Mouse (Mus musculus) neural tube, embryonic 12.5 days (tissue): ENCODE measurements at regions not wholly inside any gene's neighbourhood (a gene's known extent, or its start where the extent isn't known, plus 50 kb on each side); places are given as distances from the start of the nearest gene placed in this dataset.
A peak's percentile ranks its signal among the peaks of the same experiment; 100 is the strongest.

Experiments used
- ATAC-seq: fragments of 200-750 bp; cut with Nextera tagmentation; 2 replicates; pipeline ENCODE4 v1.8.0; 2017; ENCODE audit warnings: low read depth, mild to moderate bottlenecking, moderate TSS enrichment, moderate library complexity; ENCODE audit not compliant: low FRiP score
- H3K27ac ChIP-seq: fragments of 300-500 bp; sonication (generic); 2 replicates; pipeline ENCODE4 v1.5.1; 2016
- H3K27me3 ChIP-seq: fragments of 300-500 bp; sonication (generic); replicated peaks from 2 replicates; pipeline ENCODE4 v1.6.1; 2016; ENCODE audit warnings: mild to moderate bottlenecking
- H3K36me3 ChIP-seq: fragments of 300-500 bp; sonication (generic); 2 replicates; pipeline ENCODE4 v1.6.1; 2016; ENCODE audit warnings: mild to moderate bottlenecking
- H3K4me1 ChIP-seq: fragments of 300-500 bp; sonication (generic); 2 replicates; pipeline ENCODE4 v1.6.1; 2016
- H3K4me2 ChIP-seq: fragments of 300-500 bp; sonication (generic); replicated peaks from 2 replicates; pipeline ENCODE4 v1.6.1; 2016; ENCODE audit warnings: mild to moderate bottlenecking
- H3K4me3 ChIP-seq: fragments of 300-500 bp; sonication (generic); 2 replicates; pipeline ENCODE4 v1.5.1; 2016
- H3K9ac ChIP-seq: fragments of 300-500 bp; sonication (generic); 2 replicates; pipeline ENCODE4 v1.6.1; 2016; ENCODE audit warnings: mild to moderate bottlenecking
- H3K9me3 ChIP-seq: fragments of 300-500 bp; sonication (generic); 2 replicates; pipeline ENCODE4 v1.6.1; 2016; ENCODE audit warnings: mild to moderate bottlenecking
- WGBS: fragments of 180-500 bp; shearing (Covaris S2); methylation state at CpG from one replicate; pipeline ENCODE4 v1.1.7; 2016; 5-methylcytosine and 5-hydroxymethylcytosine counted together

DNA sequence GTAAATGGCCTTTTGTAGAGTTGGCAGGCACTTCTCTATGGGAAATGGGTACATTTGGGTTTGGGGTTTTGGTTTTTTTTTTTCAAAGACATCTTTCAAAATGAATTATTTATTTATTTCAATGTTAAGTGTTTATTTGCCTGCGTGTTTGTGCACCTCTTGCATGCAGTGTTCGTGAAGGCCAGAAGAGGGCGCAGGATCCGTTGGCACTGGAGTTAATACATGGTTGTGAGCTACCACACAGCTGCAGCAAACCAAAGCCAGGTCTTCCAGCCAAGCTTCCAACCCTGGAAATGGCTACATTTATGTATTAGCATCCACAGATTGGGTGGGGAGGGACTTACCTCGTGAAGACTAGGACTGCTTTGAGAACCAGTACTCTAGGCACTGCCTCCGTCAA, 362.3 kb upstream of the 5930422O12Rik start:
- WGBS: 85% methylated on average over 6 of the region's 6 CpGs
- no peak for ATAC-seq

DNA sequence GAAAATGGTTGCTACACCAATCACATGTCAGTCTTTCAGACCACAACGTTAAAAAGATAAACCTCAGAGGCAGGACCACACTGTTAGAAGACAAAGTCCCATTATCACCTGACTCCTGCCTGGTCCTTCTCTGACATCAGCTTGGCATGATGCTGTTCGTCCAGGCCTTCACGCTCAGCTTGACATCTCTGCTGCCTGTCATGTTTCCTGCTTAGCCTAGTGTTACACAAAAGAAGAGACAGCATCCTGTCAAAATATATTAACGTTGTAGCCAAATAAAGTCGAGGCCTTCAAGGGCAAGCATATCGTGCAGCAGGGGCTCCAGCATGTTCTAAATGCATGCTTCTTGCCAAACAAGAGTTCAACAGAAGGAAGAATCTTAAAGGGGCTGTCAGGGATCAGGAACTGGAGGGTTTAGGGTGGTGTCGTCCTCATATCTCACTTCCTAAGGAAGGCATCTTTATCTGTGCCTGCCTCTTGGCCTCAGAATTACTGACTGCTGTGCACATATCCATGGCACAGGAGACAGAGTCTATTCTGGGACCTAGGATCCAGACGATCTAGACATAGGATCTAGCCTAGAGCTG, 361.0 kb upstream of the 5930422O12Rik start:
- H3K27me3 ChIP-seq: no peaks in the 10 kb centered on the region
- no peaks in the 10 kb centered on the region for H3K36me3 ChIP-seq
- H3K4me2 ChIP-seq: no peak overlapping the region
- ATAC-seq: no peak
- H3K4me3 ChIP-seq: no peak overlapping the region
- no peaks in the 10 kb centered on the region for H3K9me3 ChIP-seq
- H3K9ac ChIP-seq: no peak overlapping the region
- 78% methylated on average over 8 of the region's 8 CpGs for WGBS
- no peaks in the 10 kb centered on the region for H3K4me1 ChIP-seq
- H3K27ac ChIP-seq: no peak overlapping the region

More for the DNA sequence above, 362.3 kb upstream of the 5930422O12Rik start:
- H3K4me3 ChIP-seq: no peak overlapping the region
- H3K4me1 ChIP-seq: no peaks in the 10 kb centered on the region
- no peaks in the 10 kb centered on the region for H3K36me3 ChIP-seq
- no peak overlapping the region for H3K9ac ChIP-seq
- no peak overlapping the region for H3K27ac ChIP-seq
- no peaks in the 10 kb centered on the region for H3K27me3 ChIP-seq
- H3K9me3 ChIP-seq: no peaks in the 10 kb centered on the region
- H3K4me2 ChIP-seq: no peak overlapping the region

DNA sequence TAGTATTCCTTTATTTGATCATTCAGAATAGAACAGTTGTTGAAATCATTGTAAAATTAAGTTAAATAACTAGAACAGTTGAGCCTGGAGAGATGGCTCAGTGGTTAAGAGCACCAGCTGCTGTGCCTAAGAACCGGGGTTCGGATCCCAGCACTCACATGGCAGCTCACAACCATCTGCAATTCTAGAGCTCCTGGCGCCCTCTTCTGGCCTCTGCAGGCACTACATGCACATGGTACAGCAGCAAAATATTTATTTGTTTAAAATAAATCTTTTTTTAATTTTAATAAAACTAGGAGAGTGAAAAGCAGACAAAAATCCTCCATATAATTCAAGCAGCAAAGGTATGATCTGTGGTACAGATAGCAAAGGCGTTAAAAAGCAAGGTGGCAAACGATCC, 360.0 kb upstream of the 5930422O12Rik start:
- no peak overlapping the region for H3K4me2 ChIP-seq
- ATAC-seq: no peak
- H3K9ac ChIP-seq: no peak overlapping the region
- H3K4me3 ChIP-seq: no peak overlapping the region
- no peaks in the 10 kb centered on the region for H3K36me3 ChIP-seq
- no peaks in the 10 kb centered on the region for H3K4me1 ChIP-seq
- WGBS: 86% methylated on average over 5 of the region's 5 CpGs
- H3K9me3 ChIP-seq: no peaks in the 10 kb centered on the region
- H3K27ac ChIP-seq: no peak overlapping the region
- H3K27me3 ChIP-seq: no peaks in the 10 kb centered on the region

DNA sequence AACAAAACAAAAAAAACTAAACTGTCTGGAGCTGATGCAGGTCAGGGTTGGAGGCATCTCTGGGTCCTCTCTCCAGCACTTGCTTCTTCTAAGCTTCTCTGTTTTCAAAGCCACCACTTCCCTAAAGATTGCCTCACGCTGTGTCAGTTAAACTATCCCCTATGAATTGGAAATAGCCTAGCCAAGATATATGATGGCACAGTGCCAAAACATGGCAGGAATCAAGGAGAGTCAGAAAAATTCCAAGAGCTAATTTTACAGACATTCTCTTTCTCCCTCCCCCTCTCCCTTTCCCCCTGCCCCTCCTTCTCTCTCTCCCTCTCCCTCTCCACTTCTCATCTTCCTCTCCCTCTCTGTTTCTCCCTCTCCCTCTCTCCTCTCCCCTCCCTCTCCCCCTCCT, 353.3 kb upstream of the 5930422O12Rik start:
- Histone ChIP-seq H3K4me1 (peaks cover 5% of the 10 kb centered on the region; the same call in 1 of the 2 replicates), H3K36me3 (no peaks in the 10 kb centered on the region), H3K27ac (no peak overlapping the region), H3K27me3 (no peaks in the 10 kb centered on the region), H3K9me3 (no peaks in the 10 kb centered on the region), H3K4me2 (no peak overlapping the region), H3K4me3 (no peak overlapping the region), H3K9ac (no peak overlapping the region)
- 57% methylated on average over 1 of the region's 1 CpGs for WGBS
- ATAC-seq: no peak

DNA sequence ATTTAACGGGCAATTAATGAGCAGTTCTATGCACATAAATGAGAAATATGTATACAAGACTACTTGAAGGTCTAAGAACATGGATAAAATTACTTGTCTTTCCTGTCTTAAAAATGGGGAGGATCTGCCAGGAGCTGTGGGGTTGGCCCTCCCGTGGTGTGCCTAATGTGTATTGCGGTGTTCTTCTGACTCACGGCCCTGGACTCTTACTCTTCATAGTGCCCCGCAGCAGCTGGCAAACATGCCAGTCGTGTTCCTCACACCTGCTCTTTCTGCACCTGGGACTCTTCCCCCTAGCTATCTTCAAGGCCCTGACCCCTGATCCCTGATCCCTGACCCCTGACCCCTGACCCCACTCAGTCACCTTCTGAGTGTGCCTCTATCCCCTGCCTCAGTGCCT, 352.3 kb upstream of the 5930422O12Rik start:
- H3K36me3 ChIP-seq: no peaks in the 10 kb centered on the region
- H3K4me3 ChIP-seq: no peak overlapping the region
- WGBS: 75% methylated on average over 6 of the region's 6 CpGs
- no peak overlapping the region for H3K4me2 ChIP-seq
- no peak overlapping the region for H3K9ac ChIP-seq
- ATAC-seq: no peak
- H3K9me3 ChIP-seq: no peaks in the 10 kb centered on the region
- H3K27me3 ChIP-seq: no peaks in the 10 kb centered on the region
- H3K4me1 ChIP-seq: peaks cover 5% of the 10 kb centered on the region; the same call in 1 of the 2 replicates
- H3K27ac ChIP-seq: no peak overlapping the region

DNA sequence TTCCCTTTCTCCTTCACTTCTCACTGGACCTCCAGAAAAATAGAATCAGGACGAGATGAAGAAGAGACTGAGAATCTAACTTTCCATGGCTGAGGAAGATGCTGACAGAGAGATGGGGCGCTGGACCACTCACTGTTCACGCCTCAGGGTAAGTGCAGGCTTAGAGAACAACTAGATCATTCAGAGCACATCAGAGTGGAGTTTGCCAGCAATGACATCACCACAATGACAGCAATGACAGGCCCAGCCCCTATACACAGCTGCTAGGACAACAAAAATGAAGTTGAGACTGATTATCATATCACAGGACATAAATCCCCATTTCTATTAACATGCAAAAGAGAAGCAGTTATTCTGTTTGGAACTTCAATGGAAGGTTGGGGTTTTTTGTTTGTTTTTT, 350.4 kb upstream of the 5930422O12Rik start:
- Histone ChIP-seq H3K9me3 (no peaks in the 10 kb centered on the region), H3K4me1 (peaks cover 5% of the 10 kb centered on the region; the same call in 1 of the 2 replicates), H3K27me3 (no peaks in the 10 kb centered on the region), H3K4me2 (no peak overlapping the region), H3K36me3 (no peaks in the 10 kb centered on the region), H3K27ac (no peak overlapping the region), H3K9ac (no peak overlapping the region), H3K4me3 (no peak overlapping the region)
- 76% methylated on average over 3 of the region's 3 CpGs for WGBS
- ATAC-seq: no peak

DNA sequence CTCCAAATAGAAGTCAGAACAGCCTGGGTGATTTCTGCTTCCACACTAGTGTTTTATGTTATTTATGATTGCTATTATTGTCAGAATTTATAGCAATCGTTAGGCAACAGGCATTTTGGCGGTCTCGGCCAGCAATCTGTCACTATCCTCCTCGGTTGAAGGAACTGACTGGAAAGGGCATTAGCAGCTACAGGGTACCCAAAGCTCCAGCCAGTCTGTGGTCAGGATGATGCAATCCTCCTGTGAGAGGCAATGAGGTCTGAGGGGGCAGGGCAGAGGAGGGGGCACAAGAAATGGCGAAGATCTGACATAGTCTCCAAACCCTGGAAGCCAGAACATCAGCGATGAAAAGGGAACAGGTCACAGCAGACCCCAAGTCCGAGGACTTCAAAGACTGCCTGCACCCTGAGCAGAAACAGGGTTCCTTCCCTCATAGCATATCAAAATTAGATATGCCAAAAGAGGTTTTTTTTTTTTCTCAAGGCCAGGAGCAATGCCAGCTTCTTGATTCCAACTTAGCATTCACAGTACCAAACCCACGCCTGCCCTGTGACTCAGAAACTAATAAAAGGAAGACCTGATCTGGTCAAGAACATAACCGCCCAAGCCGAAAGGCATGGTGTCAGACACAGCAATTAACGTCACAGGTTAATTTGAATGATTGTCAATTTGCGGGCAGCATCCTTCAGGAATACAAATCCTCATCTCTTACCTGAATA, 348.5 kb upstream of the 5930422O12Rik start:
- Histone ChIP-seq H3K36me3 (no peaks in the 10 kb centered on the region), H3K4me2 (no peak overlapping the region), H3K4me1 (peaks cover 3% of the 10 kb centered on the region; the same call in 1 of the 2 replicates), H3K9ac (no peak overlapping the region), H3K27ac (no peak overlapping the region), H3K4me3 (no peak overlapping the region), H3K9me3 (no peaks in the 10 kb centered on the region), H3K27me3 (no peaks in the 10 kb centered on the region)
- ATAC-seq: no peak
- WGBS: 76% methylated on average over 12 of the region's 12 CpGs

DNA sequence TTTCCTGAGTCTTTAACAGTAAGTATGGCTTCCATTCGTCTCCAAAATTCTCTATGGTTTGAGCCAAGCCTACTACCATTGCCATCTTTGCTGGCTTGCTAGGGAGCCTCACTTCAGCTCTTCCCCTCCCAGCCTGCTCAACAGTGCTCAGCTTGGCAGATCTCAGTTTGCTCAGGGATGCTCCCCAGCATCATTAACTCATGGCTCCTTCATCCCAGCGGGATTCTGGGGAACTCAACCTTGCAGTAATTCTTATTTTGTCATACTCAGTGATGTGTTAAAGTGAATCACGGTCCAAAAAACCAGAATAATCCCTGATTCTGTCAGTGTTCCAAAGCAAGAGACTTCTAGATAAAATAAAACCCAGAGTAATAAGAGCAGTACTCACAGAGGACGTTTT, 346.6 kb upstream of the 5930422O12Rik start:
- no peaks in the 10 kb centered on the region for H3K36me3 ChIP-seq
- H3K4me3 ChIP-seq: no peak overlapping the region
- H3K9me3 ChIP-seq: no peaks in the 10 kb centered on the region
- no peak overlapping the region for H3K9ac ChIP-seq
- no peak for ATAC-seq
- WGBS: 83% methylated on average over 4 of the region's 4 CpGs
- no peaks in the 10 kb centered on the region; the same call in 1 of the 2 replicates for H3K4me1 ChIP-seq
- H3K27ac ChIP-seq: no peak overlapping the region
- H3K27me3 ChIP-seq: no peaks in the 10 kb centered on the region
- no peak overlapping the region for H3K4me2 ChIP-seq

DNA sequence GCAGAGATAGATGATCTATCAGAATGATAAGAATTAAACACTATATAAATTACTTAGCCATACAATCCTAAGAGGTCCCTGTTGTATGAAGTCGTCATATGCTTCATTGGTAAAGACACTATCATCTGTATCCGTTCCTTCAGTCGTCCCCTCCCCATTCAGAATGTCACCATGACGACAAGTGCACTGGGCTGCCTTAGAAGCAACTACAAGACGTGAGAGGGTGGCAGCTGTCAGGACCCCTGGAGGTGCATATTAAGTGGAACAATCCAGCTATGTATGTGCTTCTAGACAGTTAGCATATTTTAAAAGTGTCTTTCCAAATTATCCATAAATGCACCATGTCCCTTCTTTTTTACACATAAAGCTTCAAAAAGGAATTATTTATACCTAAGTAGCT, 343.0 kb upstream of the 5930422O12Rik start:
- WGBS: 46% methylated on average over 5 of the region's 5 CpGs
- H3K4me3 ChIP-seq: no peak overlapping the region
- no peak for ATAC-seq
- H3K27me3 ChIP-seq: no peaks in the 10 kb centered on the region
- no peaks in the 10 kb centered on the region; the same call in 1 of the 2 replicates for H3K4me1 ChIP-seq
- H3K36me3 ChIP-seq: no peaks in the 10 kb centered on the region
- H3K9ac ChIP-seq: no peak overlapping the region
- no peak overlapping the region for H3K4me2 ChIP-seq
- H3K9me3 ChIP-seq: no peaks in the 10 kb centered on the region
- H3K27ac ChIP-seq: no peak overlapping the region

DNA sequence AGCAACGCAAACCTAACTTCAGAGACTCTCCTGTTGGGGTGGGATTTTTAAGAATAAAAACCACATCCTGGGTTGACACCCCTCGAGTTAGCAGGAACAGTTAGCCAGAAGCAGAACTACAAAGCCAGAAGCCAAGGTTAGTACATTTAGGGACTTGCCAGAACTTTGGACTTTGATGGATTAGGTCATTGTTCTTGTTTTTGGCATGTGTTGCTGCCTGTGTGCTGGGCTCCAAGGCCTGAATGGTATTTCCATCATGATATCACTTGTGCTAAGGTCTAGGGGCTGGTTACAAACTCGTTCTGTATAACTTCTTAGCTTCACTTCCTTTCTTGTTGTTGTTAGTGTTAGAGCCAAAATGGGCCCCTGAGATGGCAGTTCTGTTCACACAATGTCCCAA, 338.8 kb upstream of the 5930422O12Rik start:
- H3K27me3 ChIP-seq: no peaks in the 10 kb centered on the region
- 76% methylated on average over 3 of the region's 3 CpGs for WGBS
- H3K9ac ChIP-seq: no peak overlapping the region
- no peak overlapping the region for H3K27ac ChIP-seq
- H3K9me3 ChIP-seq: no peaks in the 10 kb centered on the region
- no peaks in the 10 kb centered on the region for H3K36me3 ChIP-seq
- H3K4me3 ChIP-seq: no peak overlapping the region
- ATAC-seq: no peak
- H3K4me1 ChIP-seq: no peaks in the 10 kb centered on the region; the same call in 1 of the 2 replicates
- no peak overlapping the region for H3K4me2 ChIP-seq

DNA sequence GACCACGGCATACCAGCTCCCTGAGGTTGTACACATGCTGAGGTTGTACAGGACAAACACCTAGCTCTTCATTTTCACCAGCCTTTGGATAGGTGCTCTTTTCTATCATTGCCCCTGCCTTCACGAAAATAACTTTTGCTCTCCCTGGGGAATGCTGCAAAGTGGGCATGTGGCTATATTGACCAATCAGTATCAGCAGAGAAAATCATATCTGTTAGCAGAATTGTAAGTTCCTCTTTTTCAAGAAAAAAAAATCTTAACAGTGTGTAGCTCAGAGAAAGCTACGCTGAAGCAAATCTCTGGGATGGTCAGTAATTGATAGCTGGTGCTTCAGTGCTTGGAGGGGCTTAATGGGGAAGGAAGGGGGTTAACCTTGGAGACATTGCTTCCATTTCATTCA, 319.6 kb upstream of the 5930422O12Rik start:
- no peaks in the 10 kb centered on the region for H3K9me3 ChIP-seq
- ATAC-seq: no peak
- no peak overlapping the region for H3K27ac ChIP-seq
- no peaks in the 10 kb centered on the region for H3K4me1 ChIP-seq
- no peaks in the 10 kb centered on the region for H3K27me3 ChIP-seq
- WGBS: 90% methylated on average over 3 of the region's 3 CpGs
- no peak overlapping the region for H3K4me2 ChIP-seq
- no peak overlapping the region for H3K9ac ChIP-seq
- H3K4me3 ChIP-seq: no peak overlapping the region
- no peaks in the 10 kb centered on the region for H3K36me3 ChIP-seq

DNA sequence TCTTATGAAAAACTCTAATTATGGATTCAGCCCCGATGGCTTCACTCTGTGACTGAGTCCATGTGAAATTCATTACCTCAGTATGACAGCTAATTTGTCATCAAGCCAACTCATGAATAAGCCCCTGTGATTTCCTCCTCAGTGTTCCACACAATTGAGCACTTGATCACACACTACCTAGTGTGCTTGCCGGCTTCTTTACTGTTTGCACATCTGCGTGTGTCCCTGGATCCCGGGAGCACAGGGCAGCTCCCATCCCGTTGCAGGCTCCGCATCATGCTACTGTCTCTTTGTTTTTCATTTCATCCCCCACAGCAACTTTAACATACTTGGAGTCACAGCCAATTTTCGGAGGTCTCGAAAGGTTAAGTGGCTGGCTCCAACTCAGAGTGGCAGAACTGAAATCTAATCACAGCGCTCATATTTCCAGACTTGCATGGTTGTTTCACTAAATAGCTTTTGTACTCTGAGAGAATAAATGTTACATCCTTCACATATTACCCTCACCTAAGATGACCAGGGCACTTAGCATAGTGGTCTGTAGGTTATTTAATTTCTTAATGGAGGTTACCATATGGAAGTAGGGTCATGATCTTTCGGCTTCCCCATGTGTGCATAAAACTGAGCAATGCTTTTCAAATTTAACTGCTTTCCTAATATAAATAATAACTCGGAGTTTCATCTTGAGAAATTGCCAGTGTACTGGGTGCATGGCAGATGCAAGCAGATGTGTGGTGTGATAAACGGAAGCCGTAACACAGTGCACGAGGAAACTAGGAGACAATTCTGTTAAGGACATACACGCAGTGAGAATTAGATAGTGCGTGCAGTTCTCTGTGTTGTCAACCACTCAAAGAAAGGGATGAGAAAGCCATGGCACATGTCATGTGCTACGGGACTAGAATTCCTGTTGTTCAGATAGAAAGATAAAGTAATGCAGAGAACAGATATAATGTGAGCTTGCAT, 313.0 kb upstream of the 5930422O12Rik start:
- no peaks in the 10 kb centered on the region for H3K36me3 ChIP-seq
- no peaks in the 10 kb centered on the region for H3K9me3 ChIP-seq
- WGBS: 67% methylated on average over 17 of the region's 17 CpGs
- H3K9ac ChIP-seq: no peak overlapping the region
- ATAC-seq: 0 out of 2 replicates have a peak, but pooled peaks have one; percentile 53
- H3K4me2 ChIP-seq: no peak overlapping the region
- no peak overlapping the region for H3K27ac ChIP-seq
- no peak overlapping the region for H3K4me3 ChIP-seq
- H3K4me1 ChIP-seq: no peaks in the 10 kb centered on the region
- no peaks in the 10 kb centered on the region for H3K27me3 ChIP-seq
